Mouse (Mus musculus) heart, adult 8-10 months (tissue): Measurements from ENCODE around the gene Spock2. TPM values are rescaled to one million over a fixed set of nuclear protein-coding genes. Genes with fewer than 3 reads are reported as not detected.

ENCODE experiments used
- DNase-seq: peaks from one replicate; pipeline ENCODE4 v3.0.0; 2022; ENCODE audit warnings: low spot score
- total RNA-seq, 4 experiments: library from RNA; stranded (reverse); gene quantifications; 2 replicates each; pipeline ENCODE4 v1.2.4; 2022

Spock2 gene
- total RNA-seq = 10 to 100 TPM; 12.2 to 24.8 (median 14.4) TPM

GRCm38 (mm10) chr10:60106146-60106530 lies at the start of gene Spock2:
TSS of gene Spock2 (plus strand) at chr10:60106219.
- peak; percentile 27 for DNase-seq

- DNase-seq = no peak
Measured at GRCm38 (mm10) chr10:60062173-60062572, 43.8 kb upstream of the Spock2 start.

GRCm38 (mm10) chr10:60062931-60063330 lies 43.1 kb upstream of the Spock2 start:
- no peak for DNase-seq

GRCm38 (mm10) chr10:60066524-60066923 lies 39.5 kb upstream of the Spock2 start:
- DNase-seq = peak; percentile 25

- DNase-seq = no peak
Measured at GRCm38 (mm10) chr10:60075159-60075558, 30.9 kb upstream of the Spock2 start.

- no peak for DNase-seq
Measured at GRCm38 (mm10) chr10:60077226-60077625, 28.8 kb upstream of the Spock2 start.

- DNase-seq = no peak
Measured at GRCm38 (mm10) chr10:60077736-60078560, 28.1 kb upstream of the Spock2 start.

GRCm38 (mm10) chr10:60078561-60078917 lies 27.5 kb upstream of the Spock2 start:
- peak; percentile 35 for DNase-seq

- DNase-seq = no peak
Measured at GRCm38 (mm10) chr10:60080171-60080570, 25.8 kb upstream of the Spock2 start.

- no peak for DNase-seq
Measured at GRCm38 (mm10) chr10:60080601-60080981, 25.4 kb upstream of the Spock2 start.

- DNase-seq = peak; percentile 40
Measured at GRCm38 (mm10) chr10:60080982-60081825, 24.8 kb upstream of the Spock2 start.

- peak; percentile 93 for DNase-seq
Measured at GRCm38 (mm10) chr10:60081905-60082304, 24.1 kb upstream of the Spock2 start.

- DNase-seq = no peak
Measured at GRCm38 (mm10) chr10:60084065-60084464, 22.0 kb upstream of the Spock2 start.

GRCm38 (mm10) chr10:60092311-60092710 lies 13.7 kb upstream of the Spock2 start:
- DNase-seq = no peak

- DNase-seq = no peak
Measured at GRCm38 (mm10) chr10:60093751-60094150, 12.3 kb upstream of the Spock2 start.

GRCm38 (mm10) chr10:60095558-60095957 lies 10.5 kb upstream of the Spock2 start:
- no peak for DNase-seq

GRCm38 (mm10) chr10:60096302-60096701 lies 9.7 kb upstream of the Spock2 start:
- DNase-seq = no peak

- DNase-seq = no peak
Measured at GRCm38 (mm10) chr10:60097146-60097545, 8.9 kb upstream of the Spock2 start.

GRCm38 (mm10) chr10:60097774-60098173 lies 8.2 kb upstream of the Spock2 start:
- DNase-seq = no peak

GRCm38 (mm10) chr10:60105391-60106145 lies 451 bp upstream of the Spock2 start:
- DNase-seq = no peak

- DNase-seq = peak; percentile 49
Measured at GRCm38 (mm10) chr10:60106531-60107186, 640 bp downstream of the Spock2 start.
